Mouse (Mus musculus) kidney, postnatal 25 days (tissue): Measurements from ENCODE around the gene Gtpbp10.

Experiments used
- DNase-seq, 2 experiments: peaks; one replicate each; pipeline ENCODE4 v3.0.0; 2021; ENCODE audit warnings: mixed read lengths in 2 of 2

Gtpbp10 gene

DNA sequence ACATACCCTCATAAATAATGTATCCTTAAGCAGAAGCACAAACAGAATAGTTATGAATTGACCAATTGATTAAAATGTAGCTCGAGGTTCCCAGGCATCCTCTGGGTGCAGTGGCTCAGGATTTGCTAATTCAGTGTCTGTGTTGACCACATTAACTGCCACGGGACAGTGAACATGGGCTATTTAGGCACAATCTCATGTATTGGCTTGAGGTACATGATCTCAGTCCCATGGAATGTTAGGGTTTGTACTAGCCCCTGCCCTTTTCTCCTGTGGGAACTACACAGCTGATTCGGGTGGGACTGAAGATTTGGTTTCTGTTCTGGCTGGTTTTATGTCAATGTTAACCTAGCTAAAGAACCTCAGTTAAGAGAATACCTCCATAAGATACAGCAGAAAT lies 62.9 kb downstream of the Gtpbp10 start:
- DNase-seq, result no peak

DNA sequence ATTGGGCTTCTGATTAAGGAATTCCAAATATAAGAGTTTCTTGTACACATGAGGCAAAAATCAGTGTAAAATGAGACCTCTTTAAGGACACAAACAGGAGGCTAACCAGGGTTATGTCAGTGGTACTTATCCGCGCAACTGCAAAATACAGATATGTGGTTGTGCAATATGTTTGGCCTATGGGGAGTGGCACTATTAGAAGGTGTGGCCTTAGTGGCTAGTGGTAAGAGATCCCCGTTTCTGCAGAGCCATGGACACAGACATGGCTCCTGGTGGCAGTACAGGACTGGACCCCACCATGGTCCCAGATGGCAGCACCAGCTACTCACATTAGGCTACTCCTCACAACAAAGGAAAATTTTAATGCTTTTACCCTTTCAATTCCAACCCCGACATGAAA lies 64.3 kb downstream of the Gtpbp10 start:
- DNase-seq, result no peak

- peak in 1 of 2 experiments; percentile 19 for DNase-seq
Measured at GRCm38 (mm10) chr5:5494269-5495005, 64.9 kb downstream of the Gtpbp10 start.

DNA sequence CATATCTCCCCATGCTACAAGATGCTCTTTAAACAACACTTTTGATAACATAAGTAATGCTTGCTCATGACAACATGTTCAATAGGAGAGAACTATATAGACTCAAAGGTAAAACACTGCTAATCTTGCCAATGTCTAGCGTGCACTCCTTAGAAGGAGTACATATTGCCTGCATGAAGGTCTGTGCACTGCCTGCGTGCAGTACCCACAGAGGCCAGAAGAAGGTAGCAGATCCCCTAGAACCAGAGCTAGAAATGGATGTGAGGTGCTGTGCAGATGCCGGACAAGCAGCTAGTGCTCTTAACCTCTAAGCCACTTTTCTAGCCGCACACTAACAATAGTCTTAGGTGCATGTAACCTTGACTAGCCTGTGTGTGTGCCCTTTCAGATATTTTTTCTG lies 67.2 kb downstream of the Gtpbp10 start:
- DNase-seq, result no peak
